Mouse (Mus musculus) testis, adult 2 months (tissue): Measurements from ENCODE around the gene Sh2b3. TPM values are rescaled to one million over a fixed set of nuclear protein-coding genes. Genes with fewer than 3 reads are reported as not detected.

ENCODE experiments used
- H3K27ac ChIP-seq: fragments of 200-500 bp; 2 replicates; pipeline ENCODE4 v1.5.1; 2012; ENCODE audit warnings: low read depth, low read length; ENCODE audit not compliant: control insufficient read depth, insufficient read depth
- H3K27me3 ChIP-seq: fragments of 200-500 bp; 2 replicates; pipeline ENCODE4 v1.6.1; 2012; ENCODE audit warnings: mild to moderate bottlenecking, low read length, moderate library complexity; ENCODE audit not compliant: control insufficient read depth, insufficient read depth
- H3K36me3 ChIP-seq: fragments of 200-500 bp; 2 replicates; pipeline ENCODE4 v1.6.1; 2012; ENCODE audit warnings: mild to moderate bottlenecking, low read length; ENCODE audit not compliant: control insufficient read depth, insufficient read depth
- H3K4me1 ChIP-seq: fragments of 200-500 bp; 2 replicates; pipeline ENCODE4 v1.6.1; 2012; ENCODE audit warnings: low read length; ENCODE audit not compliant: control insufficient read depth, insufficient read depth
- H3K4me3 ChIP-seq: fragments of 200-500 bp; 2 replicates; pipeline ENCODE4 v1.5.1; 2012; ENCODE audit warnings: low read depth, mild to moderate bottlenecking, low read length, moderate library complexity, mixed read lengths; ENCODE audit not compliant: control insufficient read depth
- CTCF ChIP-seq: fragments of 200-500 bp; IDR thresholded peaks from 2 replicates; pipeline ENCODE4 v1.5.1; 2012; ENCODE audit warnings: low read depth, mild to moderate bottlenecking, inconsistent platforms, low read length, moderate library complexity; ENCODE audit not compliant: control insufficient read depth, insufficient read depth, insufficient replicate concordance
- POLR2A ChIP-seq: fragments of 200-500 bp; IDR thresholded peaks from 2 replicates; pipeline ENCODE4 v1.6.1; 2012; ENCODE audit warnings: low read depth, mild to moderate bottlenecking, inconsistent platforms, low read length, moderate library complexity; ENCODE audit not compliant: control insufficient read depth
- polyA plus RNA-seq: library from polyadenylated mRNA; depleted of rRNA; stranded (reverse); fragments of >200 nt; gene quantifications from 2 replicates; pipeline ENCODE4 v1.2.3, GENCODE M21; 2012

Sh2b3 gene
- polyA plus RNA-seq, 1 experiment = 95.0 TPM

GRCm38 (mm10) chr5:121815867-121816380, 21.5 kb downstream of the Sh2b3 start:
- no peaks in the 10 kb centered on the region; the same call in 1 of the 2 replicates for H3K36me3 ChIP-seq
- no peak for TF ChIP-seq CTCF
- no peak for TF ChIP-seq POLR2A

GRCm38 (mm10) chr5:121815067-121815466, 22.4 kb downstream of the Sh2b3 start:
- Histone ChIP-seq H3K27ac (no peak overlapping the region), H3K36me3 (no peaks in the 10 kb centered on the region; the same call in 1 of the 2 replicates), H3K4me3 (no peak overlapping the region), H3K27me3 (no peaks in the 10 kb centered on the region), H3K4me1 (no peaks in the 10 kb centered on the region)
- no peak for TF ChIP-seq POLR2A
- no peak for TF ChIP-seq CTCF

More at GRCm38 (mm10) chr5:121815867-121816380, 21.5 kb downstream of the Sh2b3 start:
- Histone ChIP-seq H3K4me3 (no peak overlapping the region), H3K27me3 (no peaks in the 10 kb centered on the region), H3K27ac (no peak overlapping the region), H3K4me1 (no peaks in the 10 kb centered on the region)

- TF ChIP-seq POLR2A (no peak), CTCF (no peak)
- H3K4me3 ChIP-seq = no peak overlapping the region
- H3K27me3 ChIP-seq = no peaks in the 10 kb centered on the region
- H3K36me3 ChIP-seq = no peaks in the 10 kb centered on the region; the same call in 1 of the 2 replicates
- no peaks in the 10 kb centered on the region for H3K4me1 ChIP-seq
- H3K27ac ChIP-seq = no peak overlapping the region
These were observed 23.7 kb downstream of the Sh2b3 start for GRCm38 (mm10) chr5:121813744-121814143.

GRCm38 (mm10) chr5:121812526-121813243, 24.8 kb downstream of the Sh2b3 start:
- H3K4me1 ChIP-seq = no peaks in the 10 kb centered on the region
- no peaks in the 10 kb centered on the region for H3K27me3 ChIP-seq
- H3K27ac ChIP-seq = no peak overlapping the region
- TF ChIP-seq POLR2A (no peak), CTCF (no peak)
- H3K36me3 ChIP-seq = no peaks in the 10 kb centered on the region; the same call in 1 of the 2 replicates
- H3K4me3 ChIP-seq = no peak overlapping the region

GRCm38 (mm10) chr5:121811485-121811931, 25.9 kb downstream of the Sh2b3 start:
- no peaks in the 10 kb centered on the region for H3K4me1 ChIP-seq
- TF ChIP-seq CTCF (no peak), POLR2A (no peak)
- no peak overlapping the region for H3K27ac ChIP-seq
- no peaks in the 10 kb centered on the region for H3K27me3 ChIP-seq
- H3K36me3 ChIP-seq = peaks cover 2% of the 10 kb centered on the region; the same call in 1 of the 2 replicates
- H3K4me3 ChIP-seq = no peak overlapping the region

- Histone ChIP-seq H3K4me3 (no peak overlapping the region), H3K27ac (no peak overlapping the region), H3K27me3 (no peaks in the 10 kb centered on the region), H3K4me1 (no peaks in the 10 kb centered on the region), H3K36me3 (peaks cover 2% of the 10 kb centered on the region; the same call in 1 of the 2 replicates)
- TF ChIP-seq CTCF (no peak), POLR2A (no peak)
These were observed 26.9 kb downstream of the Sh2b3 start for GRCm38 (mm10) chr5:121810331-121811151.
